Mouse (Mus musculus): ENCODE measurements around the gene Tspear. TPM values are rescaled to one million over a fixed set of nuclear protein-coding genes. Genes with fewer than 3 reads are reported as not detected.
"Not testable (repeated sequence)": the region's sequence is repeated elsewhere in the genome, so short reads cannot be mapped to it uniquely, and the experiment has no call there.

The Tspear gene
- polyA plus RNA-seq, 1 experiment from 2014 or later, result 0.07 TPM

DNA sequence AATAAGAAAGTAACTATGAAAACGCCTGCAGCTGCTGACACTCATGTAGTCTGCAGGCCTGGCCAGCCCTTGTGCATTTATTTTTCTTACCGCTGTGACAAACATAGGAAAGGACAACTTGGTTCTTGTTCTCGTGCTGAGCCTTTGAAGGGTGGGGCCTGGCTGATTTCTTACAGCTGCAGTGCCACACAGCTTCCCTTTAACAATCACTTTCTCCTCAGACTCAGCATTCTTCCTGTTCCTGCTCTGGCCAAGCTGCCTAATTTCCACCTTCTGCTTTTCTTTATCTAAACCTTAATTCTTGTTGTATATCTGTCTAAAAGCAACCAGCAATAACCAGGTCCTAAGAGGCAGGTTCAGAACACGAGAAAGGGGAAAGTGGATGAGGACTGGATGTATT lies 27.4 kb downstream of the Tspear start:
- H3K4me3 ChIP-seq, result no peak overlapping the region
- no peak overlapping the region for H3K9ac ChIP-seq
- H3K9me3 ChIP-seq, result 0 out of 2 replicates have a peak, but pooled peaks cover 8% of the 10 kb centered on the region
- H3K27me3 ChIP-seq (replicated peaks), result no peaks in the 10 kb centered on the region
- 59% methylated on average over 4 of the region's 4 CpGs for WGBS
- no peak for ATAC-seq (ENCODE audit: extremely low read depth, insufficient number of reproducible peaks, low FRiP score, low TSS enrichment)
- H3K4me1 ChIP-seq, result no peaks in the 10 kb centered on the region
- no peak overlapping the region for H3K4me2 ChIP-seq
- H3K36me3 ChIP-seq, result no peaks in the 10 kb centered on the region
- no peak overlapping the region for H3K27ac ChIP-seq (replicated peaks)

DNA sequence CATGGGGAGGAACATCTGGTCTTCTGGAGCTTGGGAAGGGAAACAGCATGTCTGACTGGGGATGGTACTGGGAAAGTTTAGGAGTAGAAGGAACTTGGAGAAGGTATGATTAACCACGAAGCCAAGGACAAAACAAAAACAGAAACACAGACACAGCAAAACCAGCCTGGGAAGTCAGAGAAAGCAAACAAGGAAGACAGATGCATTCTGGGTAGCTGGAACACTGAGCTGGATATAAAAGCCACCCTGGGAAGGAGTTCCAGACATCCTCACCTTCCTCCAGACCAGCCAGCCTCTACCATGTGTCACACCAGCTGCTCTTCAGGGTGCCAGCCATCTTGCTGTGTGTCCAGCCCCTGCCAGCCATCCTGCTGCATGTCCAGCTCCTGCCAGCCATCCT lies 29.1 kb downstream of the Tspear start, which contains the start of gene Gm10142:
Gene Gm10142 (plus strand): TSS at position 301 of the 400 bp plus-strand sequence.
- H3K27ac ChIP-seq (replicated peaks), result no peak within 1 kb of the TSS
- H3K36me3 ChIP-seq, result no peaks in the 10 kb centered on the region
- no peaks in the 10 kb centered on the region for H3K27me3 ChIP-seq (replicated peaks)
- H3K4me3 ChIP-seq, result no peak within 1 kb of the TSS
- no peak for ATAC-seq (ENCODE audit: extremely low read depth, insufficient number of reproducible peaks, low FRiP score, low TSS enrichment)
- 0 out of 2 replicates have a peak, but pooled peaks cover 8% of the 10 kb centered on the region for H3K9me3 ChIP-seq
- H3K4me1 ChIP-seq, result no peaks in the 10 kb centered on the region
- no peak within 1 kb of the TSS for H3K4me2 ChIP-seq
- 64% methylated on average over 1 of the region's 1 CpGs for WGBS
- H3K9ac ChIP-seq, result no peak within 1 kb of the TSS

DNA sequence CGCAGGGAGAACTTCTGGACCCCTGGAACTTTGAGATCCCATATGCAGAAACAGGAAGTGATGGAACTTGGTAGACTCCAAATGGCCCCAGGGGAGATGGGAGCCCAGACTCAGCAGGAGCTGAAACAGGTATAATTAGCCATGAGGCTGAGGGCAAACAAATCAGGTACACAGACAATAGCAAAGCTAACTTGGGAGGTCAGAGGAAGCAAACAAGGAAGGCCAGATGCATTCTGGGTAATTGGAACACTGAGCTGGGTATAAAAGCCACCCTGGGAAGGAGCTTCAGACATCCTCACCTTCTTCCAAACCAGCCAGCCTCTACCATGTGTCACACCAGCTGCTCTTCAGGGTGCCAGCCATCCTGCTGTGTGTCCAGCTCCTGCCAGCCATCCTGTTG lies 33.9 kb downstream of the Tspear start, which contains the start of gene Krtap12-1:
Gene Krtap12-1 (plus strand): TSS at position 301 of the 400 bp plus-strand sequence.
- 72% methylated on average over 1 of the region's 1 CpGs for whole genome bisulfite sequencing
- H3K9me3 ChIP-seq; ATAC-seq (ENCODE audit: extremely low read depth, insufficient number of reproducible peaks, low FRiP score, low TSS enrichment); H3K4me2 ChIP-seq; H3K27ac ChIP-seq (replicated peaks); H3K4me1 ChIP-seq; H3K27me3 ChIP-seq (replicated peaks); H3K4me3 ChIP-seq; H3K9ac ChIP-seq; H3K36me3 ChIP-seq: not testable (repeated sequence)

DNA sequence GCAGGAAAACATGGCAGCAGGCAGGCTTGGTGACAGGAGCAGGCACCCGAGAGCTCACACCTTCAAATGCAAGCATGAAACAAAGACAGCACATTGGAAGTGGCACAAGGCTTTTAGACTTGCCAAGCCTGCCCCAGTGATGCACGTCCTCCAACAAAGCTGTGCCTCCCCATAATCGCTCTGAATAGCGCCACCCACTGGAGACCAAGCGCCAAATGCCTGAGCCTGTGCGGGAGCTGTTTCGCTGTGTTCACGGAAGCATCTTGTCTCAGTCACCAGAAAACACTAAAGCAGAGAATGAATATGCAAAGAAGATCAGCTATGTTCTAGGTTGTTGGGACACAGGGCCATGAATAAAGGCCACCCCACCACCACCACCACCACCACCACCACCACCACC lies 38.5 kb downstream of the Tspear start:
- Histone ChIP-seq H3K27ac (replicated peaks) (no peak overlapping the region), H3K4me1 (no peaks in the 10 kb centered on the region), H3K27me3 (replicated peaks) (no peaks in the 10 kb centered on the region), H3K36me3 (no peaks in the 10 kb centered on the region), H3K9ac (no peak overlapping the region), H3K4me3 (no peak overlapping the region), H3K4me2 (no peak overlapping the region), H3K9me3 (no peaks in the 10 kb centered on the region)
- ATAC-seq (ENCODE audit: extremely low read depth, insufficient number of reproducible peaks, low FRiP score, low TSS enrichment), result no peak
- 65% methylated on average over 8 of the region's 8 CpGs for WGBS

DNA sequence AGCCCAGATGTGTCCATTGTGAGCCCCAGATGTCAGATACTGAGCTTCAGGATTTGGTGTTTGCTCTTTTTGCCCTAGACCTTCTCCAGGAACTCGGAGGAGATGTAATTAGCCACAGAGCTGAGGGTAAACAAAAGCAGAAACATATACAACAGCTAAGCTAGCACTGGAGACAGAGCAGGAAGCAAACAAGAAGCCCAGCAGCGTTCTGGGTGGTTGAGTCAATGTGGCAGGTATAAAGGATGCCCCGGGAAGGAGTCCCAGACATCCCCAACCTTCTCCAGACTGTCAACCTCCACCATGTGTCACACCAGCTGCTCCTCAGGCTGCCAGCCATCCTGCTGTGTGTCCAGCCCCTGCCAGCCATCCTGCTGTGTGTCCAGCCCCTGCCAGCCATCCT lies 39.8 kb downstream of the Tspear start, which contains the start of gene Gm10100:
Gene Gm10100 (plus strand): TSS at position 301 of the 400 bp plus-strand sequence.
- no peak within 1 kb of the TSS for H3K27ac ChIP-seq (replicated peaks)
- H3K9me3 ChIP-seq, result no peaks in the 10 kb centered on the region
- H3K4me3 ChIP-seq, result no peak within 1 kb of the TSS
- no peaks in the 10 kb centered on the region for H3K36me3 ChIP-seq
- WGBS, result 24% methylated on average over 3 of the region's 3 CpGs
- H3K9ac ChIP-seq, result no peak within 1 kb of the TSS
- H3K4me2 ChIP-seq, result no peak within 1 kb of the TSS
- H3K27me3 ChIP-seq (replicated peaks), result no peaks in the 10 kb centered on the region
- no peaks in the 10 kb centered on the region for H3K4me1 ChIP-seq
- ATAC-seq (ENCODE audit: extremely low read depth, insufficient number of reproducible peaks, low FRiP score, low TSS enrichment), result no peak

DNA sequence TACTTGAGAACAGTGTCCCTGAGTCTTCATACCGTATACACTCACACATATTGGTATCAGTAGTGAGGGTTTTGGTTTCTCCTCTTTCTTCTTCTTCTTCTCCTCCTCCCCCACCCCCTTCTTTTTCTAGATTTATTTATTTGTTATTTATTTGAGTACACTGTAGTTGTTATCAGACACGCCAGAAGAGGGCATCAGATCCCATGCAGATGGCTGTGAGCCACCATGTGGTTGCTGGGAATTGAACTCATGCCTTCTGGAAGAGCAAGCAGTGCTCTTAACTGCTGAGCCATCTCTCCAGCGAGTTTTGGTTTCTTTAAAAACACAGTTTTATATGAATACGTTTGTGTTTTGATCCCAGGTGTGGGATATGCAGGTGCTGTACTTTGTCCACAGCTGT lies 41.9 kb downstream of the Tspear start:
- Histone ChIP-seq H3K4me2 (no peak overlapping the region), H3K27me3 (replicated peaks) (no peaks in the 10 kb centered on the region), H3K4me1 (no peaks in the 10 kb centered on the region), H3K36me3 (no peaks in the 10 kb centered on the region), H3K9me3 (no peaks in the 10 kb centered on the region), H3K9ac (no peak overlapping the region), H3K27ac (replicated peaks) (no peak overlapping the region), H3K4me3 (no peak overlapping the region)
- ATAC-seq (ENCODE audit: extremely low read depth, insufficient number of reproducible peaks, low FRiP score, low TSS enrichment), result no peak
- 53% methylated on average over 4 of the region's 4 CpGs for WGBS

DNA sequence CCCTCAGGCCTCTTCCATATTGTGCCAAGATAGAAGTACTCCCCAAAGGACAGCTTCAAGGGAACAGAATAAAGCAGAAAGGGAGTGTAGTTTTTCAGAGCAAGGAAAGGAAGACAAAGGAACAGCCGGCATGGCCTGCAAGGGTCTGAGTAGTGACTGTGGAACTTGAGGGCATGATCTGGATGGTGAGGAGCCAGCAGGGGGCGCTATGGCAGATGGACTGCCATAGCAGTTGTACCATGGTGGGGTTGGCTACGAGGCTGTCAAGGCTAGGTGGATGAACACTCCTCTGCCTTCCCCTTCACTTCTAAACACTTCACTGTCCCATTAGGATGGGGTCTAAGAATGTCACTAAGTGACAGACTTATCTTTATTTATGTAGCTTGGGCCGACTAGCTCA lies 42.9 kb downstream of the Tspear start:
- H3K4me1 ChIP-seq, result no peaks in the 10 kb centered on the region
- peaks cover 4% of the 10 kb centered on the region for H3K9me3 ChIP-seq
- no peak overlapping the region for H3K27ac ChIP-seq (replicated peaks)
- no peaks in the 10 kb centered on the region for H3K36me3 ChIP-seq
- WGBS, result 45% methylated on average over 4 of the region's 4 CpGs
- H3K4me3 ChIP-seq, result no peak overlapping the region
- ATAC-seq (ENCODE audit: extremely low read depth, insufficient number of reproducible peaks, low FRiP score, low TSS enrichment), result no peak
- H3K4me2 ChIP-seq, result no peak overlapping the region
- H3K27me3 ChIP-seq (replicated peaks), result no peaks in the 10 kb centered on the region
- H3K9ac ChIP-seq, result no peak overlapping the region

DNA sequence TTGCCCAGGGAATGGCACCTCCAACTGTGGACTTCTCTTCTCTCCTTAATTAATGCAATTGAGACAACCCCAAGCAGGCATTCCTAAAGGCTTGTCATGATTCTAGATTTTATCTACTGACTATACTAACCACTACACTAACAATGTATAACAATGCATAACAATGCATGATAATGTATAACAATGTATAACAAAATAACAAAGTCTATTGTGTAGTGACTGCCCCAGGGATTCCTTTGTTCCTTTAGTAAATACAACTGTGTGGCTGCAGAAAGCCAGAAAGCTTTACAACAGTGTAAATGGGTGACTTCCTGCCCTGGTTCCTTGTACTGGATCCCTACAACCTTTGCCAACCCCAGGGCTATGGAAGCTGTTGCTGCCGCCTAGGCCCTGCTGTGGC lies 49.6 kb downstream of the Tspear start:
- WGBS, result 86% methylated on average over 1 of the region's 1 CpGs
- no peak for ATAC-seq (ENCODE audit: extremely low read depth, insufficient number of reproducible peaks, low FRiP score, low TSS enrichment)
- no peak overlapping the region for H3K27ac ChIP-seq (replicated peaks)

DNA sequence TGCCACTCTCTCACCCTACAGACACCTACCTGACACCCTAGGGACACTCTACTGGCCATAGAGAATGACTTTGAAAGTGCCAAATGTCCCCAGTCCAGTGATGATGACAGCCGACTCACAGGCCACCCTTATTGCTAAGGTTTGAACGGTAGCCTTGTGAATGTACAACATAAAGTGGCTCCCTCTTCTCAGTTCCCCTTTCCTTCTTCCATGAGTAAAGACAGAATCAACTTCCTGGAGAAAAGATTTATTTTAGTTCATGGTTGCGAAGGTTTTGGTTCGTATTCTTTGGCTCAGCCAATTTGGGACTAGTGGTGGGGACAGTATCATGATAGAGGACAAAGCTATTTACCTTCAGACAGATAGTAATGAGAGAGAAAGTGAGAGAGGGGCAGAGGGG lies 52.6 kb downstream of the Tspear start:
- no peak for ATAC-seq (ENCODE audit: extremely low read depth, insufficient number of reproducible peaks, low FRiP score, low TSS enrichment)
- Histone ChIP-seq H3K4me2 (no peak overlapping the region), H3K27me3 (replicated peaks) (no peaks in the 10 kb centered on the region), H3K4me3 (no peak overlapping the region), H3K36me3 (no peaks in the 10 kb centered on the region), H3K4me1 (no peaks in the 10 kb centered on the region), H3K27ac (replicated peaks) (no peak overlapping the region), H3K9me3 (peaks cover 11% of the 10 kb centered on the region), H3K9ac (no peak overlapping the region)
- 77% methylated on average over 4 of the region's 4 CpGs for WGBS

More for the DNA sequence above, 49.6 kb downstream of the Tspear start:
- Histone ChIP-seq H3K27me3 (replicated peaks) (no peaks in the 10 kb centered on the region), H3K4me1 (no peaks in the 10 kb centered on the region), H3K4me2 (no peak overlapping the region), H3K4me3 (no peak overlapping the region), H3K36me3 (no peaks in the 10 kb centered on the region), H3K9me3 (peaks cover 13% of the 10 kb centered on the region), H3K9ac (no peak overlapping the region)

DNA sequence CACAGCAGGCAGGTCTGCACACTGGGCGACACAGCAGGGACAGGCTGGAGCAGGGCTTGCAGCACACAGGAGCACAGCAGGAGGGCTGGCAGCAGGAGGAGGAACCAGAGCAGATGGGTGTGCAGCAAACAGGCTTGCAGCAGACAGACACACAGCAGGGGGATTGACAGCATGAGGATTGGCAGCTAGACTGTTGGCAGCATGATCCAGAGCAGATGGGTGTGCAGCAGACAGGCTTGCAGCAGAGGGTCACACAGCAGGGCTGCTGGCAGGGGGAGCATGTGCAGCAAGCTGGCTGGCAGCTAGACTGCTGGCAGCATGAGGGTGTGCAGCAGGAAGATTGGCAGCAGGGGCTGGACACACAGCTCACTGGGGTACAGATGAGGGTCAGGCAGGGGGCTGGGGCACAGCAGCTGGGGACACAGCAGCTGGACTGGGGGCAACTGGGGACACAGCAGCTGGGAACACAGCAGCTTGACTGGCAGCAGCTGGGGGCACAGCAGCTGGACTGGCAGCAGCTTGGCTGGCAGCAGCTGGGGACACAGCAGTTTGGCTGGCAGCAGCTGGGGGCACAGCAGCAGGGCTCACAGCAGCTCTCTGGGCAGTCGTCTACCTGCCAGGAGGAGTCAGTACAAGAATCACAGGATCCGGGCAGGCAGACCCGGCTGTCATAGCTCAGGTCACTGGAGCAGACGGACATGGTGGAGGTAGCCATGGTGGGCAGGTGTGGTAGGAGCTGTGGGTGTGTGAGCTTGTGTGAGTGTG lies 55.7 kb downstream of the Tspear start, which contains the start of gene Gm18596:
Gene Gm18596 (minus strand): TSS at position 715 of the 765 bp plus-strand sequence.
- not testable (repeated sequence) for H3K27me3 ChIP-seq (replicated peaks); H3K4me3 ChIP-seq; H3K36me3 ChIP-seq; H3K9me3 ChIP-seq; H3K4me2 ChIP-seq; ATAC-seq (ENCODE audit: extremely low read depth, insufficient number of reproducible peaks, low FRiP score, low TSS enrichment); H3K4me1 ChIP-seq; H3K9ac ChIP-seq; H3K27ac ChIP-seq (replicated peaks)
- 49% methylated on average over 5 of the region's 5 CpGs for WGBS

DNA sequence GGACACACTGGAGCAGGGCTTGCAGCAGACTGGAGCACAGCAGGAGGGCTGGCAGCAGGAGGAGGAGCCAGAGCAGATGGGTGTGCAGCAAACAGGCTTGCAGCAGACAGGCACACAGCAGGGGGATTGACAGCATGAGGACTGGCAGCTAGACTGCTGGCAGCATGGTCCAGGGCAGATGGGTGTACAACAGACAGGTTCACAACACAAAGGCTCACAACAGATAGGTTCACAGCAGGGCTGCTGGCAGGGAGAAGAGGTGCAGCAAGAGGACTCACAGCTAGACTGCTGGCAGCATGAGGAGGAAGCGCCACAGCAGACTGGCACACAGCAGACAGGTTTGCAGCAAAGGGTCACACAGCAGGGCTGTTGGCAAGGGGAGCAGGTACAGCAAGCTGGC lies 64.3 kb downstream of the Tspear start:
- not testable (repeated sequence) for H3K4me1 ChIP-seq; H3K4me2 ChIP-seq; H3K27me3 ChIP-seq (replicated peaks); H3K9ac ChIP-seq; H3K4me3 ChIP-seq; ATAC-seq (ENCODE audit: extremely low read depth, insufficient number of reproducible peaks, low FRiP score, low TSS enrichment); H3K36me3 ChIP-seq; H3K27ac ChIP-seq (replicated peaks); H3K9me3 ChIP-seq
- 53% methylated on average over 1 of the region's 1 CpGs for WGBS

DNA sequence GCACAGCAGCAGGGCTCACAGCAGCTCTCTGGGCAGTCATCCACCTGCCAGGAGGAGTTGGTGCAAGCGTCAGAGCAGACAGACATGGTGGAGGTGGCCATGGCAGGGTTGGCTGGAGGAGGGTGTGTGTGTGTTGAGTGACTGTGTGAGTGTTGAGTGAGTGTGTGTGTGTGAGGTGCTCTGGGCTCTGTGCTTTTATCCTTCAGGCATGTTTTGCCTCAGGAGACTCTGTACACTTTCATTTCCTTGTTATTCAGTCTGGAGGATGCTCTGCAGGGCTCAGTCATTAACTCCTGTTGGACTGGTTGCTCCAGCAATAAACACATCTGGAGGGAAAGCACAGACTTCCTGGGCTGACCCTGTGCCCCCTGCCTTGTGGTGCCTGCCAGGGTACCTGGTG lies 64.9 kb downstream of the Tspear start, which contains the start of gene Gm9736:
Gene Gm9736 (minus strand): TSS at position 101 of the 400 bp plus-strand sequence.
- 69% methylated on average over 1 of the region's 1 CpGs for WGBS
- not testable (repeated sequence) for H3K4me1 ChIP-seq; ATAC-seq (ENCODE audit: extremely low read depth, insufficient number of reproducible peaks, low FRiP score, low TSS enrichment); H3K27ac ChIP-seq (replicated peaks); H3K9me3 ChIP-seq; H3K4me3 ChIP-seq; H3K9ac ChIP-seq; H3K36me3 ChIP-seq; H3K27me3 ChIP-seq (replicated peaks); H3K4me2 ChIP-seq
